15 mouse cellular contexts compared by ENCODE assay signal in genomic region chr11:88061892-88062625, GRCm38 (mm10). TPM values are rescaled to one million over a fixed set of nuclear protein-coding genes. Genes with fewer than 3 reads are reported as not detected.
DNase-seq lines count a peak whose midpoint lies in the region; ATAC-seq and TF ChIP-seq lines count a peak whose summit lies in the region.
"Had no signal": no experiment of that assay in that cellular context is flagged by ENCODE, and none has a peak within 500 bp of the region (broad histone marks: within the 10 kb centered on the region; RNA-seq: fewer than 3 reads in every experiment).

No protein-coding gene starts in this region.

- ATAC-seq in forebrain, postnatal 0 days = no peak
- ATAC-seq in forebrain, embryonic 16.5 days = no peak
- peak; percentile 19; the same call in 1 of the 2 replicates for ATAC-seq in liver, embryonic 16.5 days (ENCODE audit: low read depth)
- ATAC-seq in liver, embryonic 12.5 days = no peak

- peak; percentile 38; the same call in 1 of the 2 replicates for TF ChIP-seq CTCF in forebrain, postnatal 0 days (IDR thresholded peaks at IDR 0.05; ENCODE audit: low read depth)
- peak; percentile 16; the same call in 1 of the 2 replicates for TF ChIP-seq CTCF in brain, embryonic 14.5 days (IDR thresholded peaks at IDR 0.05; ENCODE audit: borderline replicate concordance, extremely low read depth, insufficient read depth, insufficient read length)

- H3K9ac ChIP-seq in forebrain, postnatal 0 days = no peak overlapping the region
- no peak overlapping the region for H3K9ac ChIP-seq in forebrain, embryonic 16.5 days (replicated peaks; ENCODE audit: low read depth, low read length)
- no peak overlapping the region for H3K9ac ChIP-seq in liver, embryonic 16.5 days (ENCODE audit: low read depth, low read length)
- no peak overlapping the region for H3K9ac ChIP-seq in liver, embryonic 12.5 days
- H3K9ac ChIP-seq: embryonic facial prominence, embryonic 15.5 days; liver, embryonic 13.5 days; midbrain, embryonic 12.5 days; neural tube, embryonic 15.5 days had no signal

- no peaks in the 10 kb centered on the region for H3K9me3 ChIP-seq in forebrain, postnatal 0 days (ENCODE audit: low read length)
- H3K9me3 ChIP-seq in forebrain, embryonic 16.5 days (ENCODE audit: control insufficient read depth, low read length) = no peaks in the 10 kb centered on the region
- H3K9me3 ChIP-seq in liver, embryonic 16.5 days (replicated peaks; ENCODE audit: control insufficient read depth, low read length) = no peaks in the 10 kb centered on the region
- H3K9me3 ChIP-seq in liver, embryonic 12.5 days (replicated peaks) = no peaks in the 10 kb centered on the region
- H3K9me3 ChIP-seq: embryonic facial prominence, embryonic 15.5 days; hindbrain, embryonic 10.5 days; liver, embryonic 13.5 days; midbrain, embryonic 12.5 days; neural tube, embryonic 15.5 days had no signal

- H3K36me3 ChIP-seq in forebrain, postnatal 0 days (ENCODE audit: insufficient read depth) = no peaks in the 10 kb centered on the region
- H3K36me3 ChIP-seq in forebrain, embryonic 16.5 days (ENCODE audit: control insufficient read depth, insufficient read depth) = no peaks in the 10 kb centered on the region
- no peaks in the 10 kb centered on the region for H3K36me3 ChIP-seq in liver, embryonic 16.5 days (ENCODE audit: control insufficient read depth, insufficient read depth)
- no peaks in the 10 kb centered on the region for H3K36me3 ChIP-seq in liver, embryonic 12.5 days
- H3K36me3 ChIP-seq: embryonic facial prominence, embryonic 15.5 days; hindbrain, embryonic 10.5 days; liver, embryonic 13.5 days; midbrain, embryonic 12.5 days; neural tube, embryonic 15.5 days had no signal

- no peak overlapping the region for H3K4me2 ChIP-seq in forebrain, postnatal 0 days (ENCODE audit: low read depth)
- H3K4me2 ChIP-seq in forebrain, embryonic 16.5 days (ENCODE audit: low read length) = no peak overlapping the region
- H3K4me2 ChIP-seq in liver, embryonic 16.5 days (ENCODE audit: low read depth, low read length) = no peak overlapping the region
- no peak overlapping the region for H3K4me2 ChIP-seq in liver, embryonic 12.5 days
- H3K4me2 ChIP-seq: embryonic facial prominence, embryonic 15.5 days; liver, embryonic 13.5 days; midbrain, embryonic 12.5 days; neural tube, embryonic 15.5 days had no signal

- H3K4me1 ChIP-seq in forebrain, postnatal 0 days (ENCODE audit: insufficient read depth) = no peaks in the 10 kb centered on the region
- peaks cover under 1% of the 10 kb centered on the region for H3K4me1 ChIP-seq in forebrain, embryonic 16.5 days (replicated peaks; ENCODE audit: control insufficient read depth, insufficient read depth, low read length)
- H3K4me1 ChIP-seq in liver, embryonic 16.5 days (ENCODE audit: control insufficient read depth, low read depth, low read length) = peaks cover under 1% of the 10 kb centered on the region
- H3K4me1 ChIP-seq in liver, embryonic 12.5 days = peaks cover 8% of the 10 kb centered on the region; the same call in 1 of the 2 replicates

- no peak overlapping the region for H3K4me3 ChIP-seq in forebrain, postnatal 0 days (ENCODE audit: low read depth, low read length)
- no peak overlapping the region for H3K4me3 ChIP-seq in forebrain, embryonic 16.5 days (replicated peaks; ENCODE audit: low read length)
- H3K4me3 ChIP-seq in liver, embryonic 16.5 days (ENCODE audit: low read depth, low read length) = no peak overlapping the region
- H3K4me3 ChIP-seq in liver, embryonic 12.5 days = no peak overlapping the region
- H3K4me3 ChIP-seq: embryonic facial prominence, embryonic 15.5 days; hindbrain, embryonic 10.5 days; liver, embryonic 13.5 days; midbrain, embryonic 12.5 days; neural tube, embryonic 15.5 days had no signal

- no peaks in the 10 kb centered on the region for H3K27me3 ChIP-seq in forebrain, postnatal 0 days (ENCODE audit: insufficient read depth, low read length)
- H3K27me3 ChIP-seq in forebrain, embryonic 16.5 days (replicated peaks; ENCODE audit: control insufficient read depth, insufficient read depth, low read length) = no peaks in the 10 kb centered on the region
- H3K27me3 ChIP-seq in liver, embryonic 16.5 days (ENCODE audit: control insufficient read depth, insufficient read depth, low read depth, low read length) = no peaks in the 10 kb centered on the region
- no peaks in the 10 kb centered on the region for H3K27me3 ChIP-seq in liver, embryonic 12.5 days (replicated peaks)
- H3K27me3 ChIP-seq: embryonic facial prominence, embryonic 15.5 days; liver, embryonic 13.5 days; midbrain, embryonic 12.5 days; neural tube, embryonic 15.5 days had no signal

- no peak for TF ChIP-seq POLR2A in brain, embryonic 14.5 days (IDR thresholded peaks at IDR 0.05; ENCODE audit: borderline replicate concordance, extremely low read depth, insufficient read depth, insufficient read length, poor library complexity, severe bottlenecking)

- WGBS in forebrain, postnatal 0 days = 82% methylated on average over 2 of the region's 2 CpGs
- 70% methylated on average over 2 of the region's 2 CpGs for WGBS in forebrain, embryonic 16.5 days
- WGBS in liver, embryonic 16.5 days (ENCODE audit: insufficient replicate concordance) = 57% methylated on average over 2 of the region's 2 CpGs
- 55% methylated on average over 2 of the region's 2 CpGs for WGBS in liver, embryonic 12.5 days (ENCODE audit: insufficient replicate concordance)

- DNase-seq in forebrain, postnatal 0 days = no peak
- peak; percentile 49 for DNase-seq in CD4-positive helper T cell, adult 2 months (ENCODE audit: low read depth, low spot score)
- no peak for DNase-seq in brain, embryonic 14.5 days (ENCODE audit: low read depth)
- no peak for DNase-seq in frontal cortex, postnatal 10 days (ENCODE audit: low spot score in 2 of 2)
- no peak for DNase-seq in adrenal gland, postnatal 10 days
- DNase-seq: cerebellum, postnatal 14 days; heart, adult 18-20 months; liver, embryonic 13.5 days had no signal

- H3K27ac ChIP-seq in forebrain, postnatal 0 days (ENCODE audit: low read depth, low read length) = no peak overlapping the region
- no peak overlapping the region for H3K27ac ChIP-seq in forebrain, embryonic 16.5 days (ENCODE audit: low read length)
- no peak overlapping the region for H3K27ac ChIP-seq in liver, embryonic 16.5 days (ENCODE audit: low read length)
- no peak overlapping the region for H3K27ac ChIP-seq in liver, embryonic 12.5 days
- H3K27ac ChIP-seq: embryonic facial prominence, embryonic 15.5 days; hindbrain, embryonic 10.5 days; liver, embryonic 13.5 days; midbrain, embryonic 12.5 days; neural tube, embryonic 15.5 days had no signal

RNA-seq across cellular contexts. Expression of gene Vezf1, which starts 6.0 kb away (rescaled TPM):
- 33.0 and 43.7 TPM in 2 replicates for total RNA-seq in forebrain, postnatal 0 days (2014; rRNA removed)
- polyA plus RNA-seq in forebrain, postnatal 0 days (2015; fragmentation: Nextera tagmentation; extraction: Ambion mirVana) = 28.0 and 34.6 TPM in 2 replicates
- 59.7 and 68.1 TPM in 2 replicates for polyA plus RNA-seq in forebrain, embryonic 16.5 days (2015; fragmentation: Nextera tagmentation; extraction: Ambion mirVana)
- 7.3 and 7.7 TPM in 2 replicates for polyA plus RNA-seq in liver, embryonic 16.5 days (2015; fragmentation: Nextera tagmentation; extraction: Ambion mirVana)
- polyA plus RNA-seq in liver, embryonic 12.5 days (2016; fragmentation: Nextera tagmentation; extraction: Ambion mirVana) = 14.6 TPM in 2 replicates
- polyA plus RNA-seq in brain, embryonic 14.5 days (2012; rRNA removed) = 45.0 and 58.4 TPM in 2 replicates
- 10 to 100 TPM; 37.8 to 41.3 TPM for total RNA-seq in adrenal gland, postnatal 10 days (2021)

RNA-seq across cellular contexts. Expression of gene Srsf1, which starts 14.9 kb away (rescaled TPM):
- total RNA-seq in forebrain, postnatal 0 days (2014; rRNA removed) = 282 and 390 TPM in 2 replicates
- 103 and 121 TPM in 2 replicates for polyA plus RNA-seq in forebrain, postnatal 0 days (2015; fragmentation: Nextera tagmentation; extraction: Ambion mirVana)
- 290 and 334 TPM in 2 replicates for polyA plus RNA-seq in forebrain, embryonic 16.5 days (2015; fragmentation: Nextera tagmentation; extraction: Ambion mirVana)
- 101 and 102 TPM in 2 replicates for polyA plus RNA-seq in liver, embryonic 16.5 days (2015; fragmentation: Nextera tagmentation; extraction: Ambion mirVana)
- polyA plus RNA-seq in liver, embryonic 12.5 days (2016; fragmentation: Nextera tagmentation; extraction: Ambion mirVana) = 272 and 273 TPM in 2 replicates
- 456 and 624 TPM in 2 replicates for polyA plus RNA-seq in brain, embryonic 14.5 days (2012; rRNA removed)
- 100 to 1,000 TPM; 198 to 256 TPM for total RNA-seq in adrenal gland, postnatal 10 days (2021)

RNA-seq across cellular contexts. Expression of gene Cuedc1, which starts 35.8 kb away (rescaled TPM):
- 28.9 and 34.7 TPM in 2 replicates for total RNA-seq in forebrain, postnatal 0 days (2014; rRNA removed)
- 22.0 and 34.6 TPM in 2 replicates for polyA plus RNA-seq in forebrain, postnatal 0 days (2015; fragmentation: Nextera tagmentation; extraction: Ambion mirVana)
- 36.0 and 40.3 TPM in 2 replicates for polyA plus RNA-seq in forebrain, embryonic 16.5 days (2015; fragmentation: Nextera tagmentation; extraction: Ambion mirVana)
- 0.33 and 0.57 TPM in 2 replicates for polyA plus RNA-seq in liver, embryonic 16.5 days (2015; fragmentation: Nextera tagmentation; extraction: Ambion mirVana)
- 3.4 and 4.6 TPM in 2 replicates for polyA plus RNA-seq in liver, embryonic 12.5 days (2016; fragmentation: Nextera tagmentation; extraction: Ambion mirVana)
- polyA plus RNA-seq in brain, embryonic 14.5 days (2012; rRNA removed) = 33.1 and 53.2 TPM in 2 replicates
- total RNA-seq in adrenal gland, postnatal 10 days (2021) = 10 to 100 TPM; 32.4 to 43.1 TPM
